Mouse (Mus musculus) right cerebral cortex, adult 2 months (tissue): ENCODE measurements around the gene St8sia1.
A peak's percentile ranks its signal among the peaks of the same experiment; 100 is the strongest.

Experiments used
- DNase-seq, 2 experiments: peaks; one replicate each; pipeline ENCODE4 v3.0.0; 2021 to 2022; ENCODE audit warnings: low spot score in 2 of 2

Gene St8sia1

GRCm38 (mm10) chr6:142909771-142910105, 54.5 kb downstream of the St8sia1 start:
- no peak for DNase-seq

DNA sequence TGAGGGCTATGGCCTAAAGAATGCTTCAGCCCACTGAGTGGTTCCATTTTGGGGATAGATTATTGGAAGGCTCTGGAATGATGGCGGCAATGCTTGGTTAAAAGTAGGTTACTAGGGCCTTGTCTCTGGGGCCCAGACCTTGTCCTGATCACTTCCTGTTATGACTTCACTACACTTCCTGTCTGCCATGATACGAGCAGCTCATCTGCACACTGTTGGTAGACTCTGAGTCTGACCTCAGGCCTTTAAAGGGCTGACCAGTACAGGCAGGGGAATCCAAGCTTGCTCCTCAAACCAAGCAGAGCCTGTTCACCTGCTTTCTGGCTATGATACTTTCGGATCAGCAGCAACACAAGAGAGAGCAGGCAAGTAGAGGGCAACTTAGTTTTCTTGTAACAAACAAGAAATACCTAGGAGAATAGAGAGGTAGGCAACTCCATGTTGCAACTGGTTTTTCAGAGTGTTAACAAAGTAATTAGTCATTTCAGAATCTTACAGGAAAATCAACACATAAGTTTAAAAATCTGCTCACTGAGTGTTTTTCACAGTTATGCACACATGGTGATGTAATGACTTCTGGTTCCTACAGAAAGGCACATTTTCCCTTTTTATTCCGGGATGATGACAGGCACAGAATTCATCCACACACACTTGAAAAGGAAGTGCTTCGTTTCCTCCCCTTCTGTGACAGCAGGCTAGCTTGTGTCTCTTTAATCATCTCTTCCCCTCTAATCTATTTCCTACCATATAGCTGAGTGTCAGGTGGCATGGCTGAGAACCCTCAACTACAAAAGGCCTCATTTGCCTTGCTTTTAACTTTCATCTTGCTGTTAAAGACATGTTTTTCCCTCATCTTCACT, 55.1 kb downstream of the St8sia1 start:
- no peak for DNase-seq

DNA sequence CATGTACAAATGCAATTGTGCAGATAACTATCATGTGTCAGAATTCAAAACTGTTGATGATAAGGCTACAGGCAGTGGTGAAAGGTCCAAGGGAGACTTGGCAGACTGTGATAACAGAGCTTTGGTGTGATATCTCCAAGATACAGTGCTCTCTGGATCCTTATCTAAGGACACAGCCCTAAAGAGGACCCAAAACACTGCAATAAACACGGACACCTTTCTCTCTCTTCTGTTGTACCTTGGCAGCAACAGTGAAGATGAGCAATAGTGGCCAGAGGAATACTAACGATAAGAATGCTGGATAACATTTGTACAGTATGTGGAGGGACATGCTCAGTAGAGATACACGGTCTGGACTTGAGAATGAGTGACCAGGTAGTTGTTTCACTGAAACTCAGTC, 55.8 kb downstream of the St8sia1 start:
- DNase-seq, result no peak

DNA sequence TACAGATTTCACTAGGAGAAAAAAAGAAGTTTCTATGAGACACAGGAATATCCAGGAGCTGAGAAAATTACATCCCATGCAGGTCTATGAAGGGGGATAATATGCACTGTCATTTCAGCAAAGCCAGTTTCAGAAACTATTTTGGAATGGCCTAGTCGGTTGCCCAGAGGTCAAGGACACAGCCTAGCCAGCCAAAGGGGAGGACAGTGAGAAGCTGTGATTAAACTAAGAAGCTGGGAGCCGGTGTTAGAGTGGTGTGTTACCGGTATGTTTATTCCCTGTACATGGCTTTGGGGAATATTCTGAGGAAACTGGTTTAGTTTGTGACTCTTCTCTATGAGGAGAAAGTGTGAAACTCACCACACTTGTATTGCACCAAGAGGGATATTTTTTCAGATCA, 68.9 kb downstream of the St8sia1 start:
- DNase-seq, result no peak

GRCm38 (mm10) chr6:142893716-142894115, 70.5 kb downstream of the St8sia1 start:
- no peak for DNase-seq

GRCm38 (mm10) chr6:142890321-142890720, 73.9 kb downstream of the St8sia1 start:
- no peak for DNase-seq

DNA sequence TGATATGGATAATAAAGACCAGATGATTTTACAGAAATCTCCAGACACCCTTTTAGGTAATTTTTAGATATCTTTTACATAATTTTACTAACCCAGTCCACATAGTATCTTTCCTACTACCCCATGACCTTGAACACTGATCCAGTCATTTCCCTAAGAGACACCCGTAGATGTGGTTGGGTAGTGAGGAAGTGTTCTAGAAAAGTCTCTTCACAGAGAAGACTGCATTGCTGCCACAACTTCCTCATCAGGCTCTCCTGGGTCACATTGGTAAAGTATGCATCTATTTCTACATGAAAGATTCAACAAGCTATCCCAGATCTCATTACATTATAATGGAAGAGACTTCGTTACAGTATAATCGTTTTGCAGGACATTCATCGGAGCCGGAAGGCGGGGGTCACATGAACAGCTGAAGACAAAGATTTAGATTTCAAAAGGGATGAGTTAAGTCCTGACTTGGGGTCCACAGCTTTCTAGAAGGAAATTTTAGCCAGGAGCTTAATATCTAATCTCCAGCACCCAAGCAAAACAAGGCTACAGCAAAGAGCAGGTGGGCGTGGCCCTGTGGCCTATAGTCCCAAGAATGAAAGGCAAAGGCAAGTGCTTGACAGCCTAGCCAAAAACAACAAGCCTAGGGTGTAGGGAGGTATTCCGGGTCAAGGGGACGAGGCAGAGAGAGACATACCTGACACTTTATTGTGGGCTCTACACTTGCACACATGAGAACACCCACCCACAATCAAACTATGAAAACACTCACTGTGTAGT, 75.1 kb downstream of the St8sia1 start:
- DNase-seq, result no peak

- DNase-seq, result no peak
Observed at GRCm38 (mm10) chr6:142888346-142888745, 75.9 kb downstream of the St8sia1 start.

GRCm38 (mm10) chr6:142887375-142887774, 76.9 kb downstream of the St8sia1 start:
- no peak for DNase-seq

DNA sequence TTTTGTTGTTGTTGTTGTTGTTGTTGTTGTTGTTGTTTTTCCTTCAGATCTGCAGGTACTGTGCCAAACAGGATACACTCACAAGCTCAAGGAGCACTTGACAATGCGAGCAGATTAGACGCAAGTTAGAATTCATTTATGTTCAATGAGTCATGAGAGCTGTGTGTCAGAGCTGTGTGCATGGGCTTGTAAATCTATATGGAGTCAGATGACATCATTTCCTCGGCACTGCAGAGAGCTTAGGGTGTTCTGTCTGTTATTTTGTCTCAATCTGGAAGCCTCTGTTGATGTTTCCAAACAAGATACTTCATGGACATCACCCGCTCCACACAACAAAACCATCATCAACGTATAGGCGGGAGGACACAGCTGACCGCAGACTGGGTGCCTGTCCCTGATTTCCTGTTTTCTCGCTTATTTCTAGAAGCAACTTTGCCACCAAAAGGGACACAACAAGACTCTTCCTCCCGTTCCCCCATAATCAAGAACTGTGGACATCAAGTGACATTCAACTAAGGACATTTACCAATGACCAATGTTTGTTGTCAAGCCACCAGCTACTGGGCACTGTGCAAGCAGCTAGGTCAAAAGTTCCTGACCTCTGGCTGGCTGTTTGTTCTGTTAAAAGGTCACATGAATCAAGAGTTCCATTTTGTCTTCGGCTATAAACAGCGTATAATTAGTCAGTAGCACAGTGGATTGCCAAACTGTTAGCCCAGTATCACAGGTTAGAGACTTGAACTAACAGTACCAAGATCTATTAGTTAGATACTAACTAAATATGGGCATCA, 78.7 kb downstream of the St8sia1 start:
- no peak for DNase-seq

DNA sequence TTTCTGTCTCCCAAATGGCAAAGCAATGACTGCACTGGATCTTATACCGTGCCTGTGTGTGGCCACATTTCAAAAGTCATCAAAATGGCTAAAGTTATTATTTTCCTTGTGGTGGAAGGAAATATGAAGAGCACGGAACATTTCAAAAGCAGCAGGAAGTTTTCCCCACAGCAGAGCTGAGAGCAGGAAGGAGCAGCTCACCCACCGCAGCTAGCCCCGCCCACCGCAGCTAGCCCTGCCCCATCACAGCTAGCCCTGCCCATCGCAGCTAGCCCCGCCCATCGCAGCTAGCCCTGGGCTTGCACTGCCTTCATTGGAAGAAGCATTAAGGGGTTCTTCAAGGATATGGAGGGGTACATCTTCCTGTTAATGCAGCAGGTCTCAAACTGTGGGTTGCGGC, 80.1 kb downstream of the St8sia1 start:
- DNase-seq, result no peak

GRCm38 (mm10) chr6:142880849-142881470, 83.3 kb downstream of the St8sia1 start:
- no peak for DNase-seq

- no peak for DNase-seq
Observed at GRCm38 (mm10) chr6:142878744-142879701, 85.2 kb downstream of the St8sia1 start.

DNA sequence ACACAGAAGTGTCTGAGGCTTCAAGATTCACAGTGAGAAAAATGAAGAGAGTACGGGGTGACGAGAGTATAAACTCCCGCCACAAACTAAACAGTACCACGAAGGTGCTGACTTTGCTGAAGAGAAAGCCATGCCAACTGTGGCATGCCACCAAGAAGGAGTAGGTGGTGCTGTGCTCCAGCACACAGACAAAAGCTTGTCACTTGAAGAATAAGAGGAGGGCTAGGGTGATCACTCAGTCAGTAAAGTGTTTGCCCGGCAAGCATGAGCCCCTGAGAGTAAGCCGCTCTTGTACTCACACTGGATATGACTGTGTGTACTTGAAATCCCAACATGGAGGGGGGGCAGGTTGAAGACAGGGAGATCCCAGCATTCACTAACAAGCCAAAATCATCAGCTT, 87.0 kb downstream of the St8sia1 start:
- no peak for DNase-seq

DNA sequence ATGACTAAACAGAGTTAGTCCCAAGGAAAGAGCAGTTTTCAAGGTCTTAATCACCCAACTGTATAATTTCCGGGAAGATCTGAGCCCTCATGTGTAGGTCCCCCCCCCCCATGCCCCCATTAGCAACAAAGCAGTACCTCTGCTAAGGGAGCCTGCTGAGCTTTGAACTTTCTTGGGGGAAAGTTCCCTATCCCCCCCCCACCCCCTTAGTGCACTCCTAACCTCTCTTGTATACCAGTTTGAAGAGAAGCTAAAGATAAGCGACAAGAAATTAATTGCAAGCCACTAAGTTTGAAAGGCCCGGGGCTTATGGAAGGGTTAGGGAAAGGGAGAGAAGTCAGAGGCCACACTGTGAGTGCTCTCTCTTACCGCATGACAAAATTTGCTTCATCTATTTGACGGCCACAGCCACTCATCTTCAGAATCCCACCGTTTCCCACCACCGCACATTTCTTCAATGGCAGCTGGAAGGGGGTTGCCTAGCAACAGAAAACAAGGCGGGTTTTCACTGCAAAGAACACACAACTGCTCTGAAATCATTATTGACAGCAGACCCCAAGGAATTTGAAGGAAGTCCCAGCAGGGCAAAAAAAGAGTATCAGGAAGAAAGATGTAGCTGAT, 87.9 kb downstream of the St8sia1 start:
- no peak for DNase-seq

DNA sequence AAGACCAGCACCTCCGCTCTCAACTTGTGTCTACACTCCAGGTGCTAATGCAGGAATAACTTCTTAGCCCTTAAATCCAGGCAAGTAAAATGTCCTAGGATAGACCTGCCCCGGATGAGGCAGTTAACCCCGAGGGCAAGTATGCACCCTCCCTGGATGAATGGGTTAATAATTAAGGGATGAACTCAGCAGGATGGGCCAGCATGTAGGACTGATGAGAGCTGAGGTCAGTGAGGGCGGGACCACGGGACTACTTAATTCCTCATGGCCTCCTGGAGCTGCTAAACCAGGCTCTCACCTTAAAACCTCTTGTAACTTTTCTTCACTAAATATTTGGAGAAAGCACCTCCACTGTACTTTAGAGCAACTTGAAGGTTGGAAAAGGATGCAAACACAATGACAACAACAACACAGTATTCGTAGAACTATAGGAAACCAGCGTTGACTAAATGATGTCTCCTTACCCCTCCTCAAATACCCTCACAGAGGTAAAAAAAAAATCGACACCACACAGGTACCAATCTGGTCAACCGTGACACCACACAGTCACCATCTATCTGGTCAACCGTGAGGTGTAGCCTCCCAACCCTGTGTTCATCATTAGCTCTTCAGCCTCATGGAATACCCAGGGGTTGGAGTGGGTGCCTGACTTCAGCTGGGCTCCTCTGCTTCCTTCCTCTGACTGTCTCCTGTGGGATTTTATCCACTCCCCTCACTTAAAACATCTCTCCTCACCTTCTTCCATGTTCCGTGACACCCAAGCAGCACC, 90.3 kb downstream of the St8sia1 start:
- no peak for DNase-seq

- no peak for DNase-seq
Observed at GRCm38 (mm10) chr6:142869715-142870422, 94.4 kb downstream of the St8sia1 start.

DNA sequence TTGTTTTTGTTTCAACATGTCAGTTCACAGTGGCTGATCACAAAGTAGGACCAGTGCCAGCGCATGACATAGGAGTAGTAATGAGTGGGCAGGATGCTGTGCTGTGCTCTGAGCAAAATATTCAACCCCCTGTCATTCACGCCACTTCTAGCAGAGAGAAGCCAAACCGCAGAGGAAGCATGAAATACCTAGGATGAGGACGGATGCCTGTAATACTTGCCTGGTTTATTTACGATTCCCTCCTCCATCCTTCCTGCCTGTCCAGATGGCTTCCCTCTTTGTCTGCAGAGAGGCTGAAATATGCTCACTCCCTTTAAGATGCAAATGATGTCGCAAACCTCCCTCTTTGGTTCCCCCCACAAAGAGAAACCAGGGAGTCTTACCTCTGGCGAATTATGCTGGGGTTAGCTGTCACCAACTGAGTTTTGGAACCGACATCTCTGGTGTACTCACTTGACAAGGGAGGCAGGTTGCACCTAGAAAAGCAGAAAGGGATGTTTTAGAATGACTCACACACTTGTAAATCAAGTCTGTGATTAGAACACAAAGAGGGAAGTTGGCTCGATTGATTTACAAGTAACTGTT, 96.7 kb downstream of the St8sia1 start:
- peak; percentile 45 to 48 for DNase-seq
